Mouse (Mus musculus) lung, embryonic 16.5 days (tissue): ENCODE data around the gene Pigh. TPM values are rescaled to one million over a fixed set of nuclear protein-coding genes. Genes with fewer than 3 reads are reported as not detected.

Experiments used
- ATAC-seq: fragments of 200-750 bp; cut with Nextera tagmentation; 2 replicates; pipeline ENCODE4 v1.8.0; 2017; ENCODE audit warnings: low read depth, mild to moderate bottlenecking, moderate library complexity
- H3K27ac ChIP-seq: fragments of 300-500 bp; sonication (generic); 2 replicates; pipeline ENCODE4 v1.5.1; 2014; ENCODE audit warnings: mild to moderate bottlenecking, control low read depth, low read length
- H3K27me3 ChIP-seq: fragments of 300-500 bp; sonication (generic); 2 replicates; pipeline ENCODE4 v1.6.1; 2014; ENCODE audit warnings: low read depth, low read length, mixed read lengths; ENCODE audit not compliant: control insufficient read depth, insufficient read depth
- H3K36me3 ChIP-seq: fragments of 300-500 bp; sonication (generic); 2 replicates; pipeline ENCODE4 v1.6.1; 2014; ENCODE audit warnings: low read length; ENCODE audit not compliant: control insufficient read depth, insufficient read depth
- H3K4me1 ChIP-seq: fragments of 300-500 bp; sonication (generic); replicated peaks from 2 replicates; pipeline ENCODE4 v1.6.1; 2014; ENCODE audit warnings: low read length, mixed read lengths; ENCODE audit not compliant: control insufficient read depth, insufficient read depth
- H3K4me2 ChIP-seq: fragments of 300-500 bp; sonication (generic); 2 replicates; pipeline ENCODE4 v1.6.1; 2014; ENCODE audit warnings: low read depth, low read length, control low read depth
- H3K4me3 ChIP-seq: fragments of 300-500 bp; sonication (generic); 2 replicates; pipeline ENCODE4 v1.5.1; 2014; ENCODE audit warnings: mild to moderate bottlenecking, low read length, control low read depth
- H3K9ac ChIP-seq: fragments of 300-500 bp; sonication (generic); 2 replicates; pipeline ENCODE4 v1.6.1; 2014; ENCODE audit warnings: low read length, control low read depth
- H3K9me3 ChIP-seq: fragments of 300-500 bp; sonication (generic); 2 replicates; pipeline ENCODE4 v1.6.1; 2016; ENCODE audit warnings: low read length; ENCODE audit not compliant: control insufficient read depth
- WGBS: fragments of 180-500 bp; shearing (Covaris S2); extraction: QIAGEN DNeasy Blood & Tissue Kit; methylation state at CpG from one replicate; pipeline ENCODE4 v1.1.7; 2014; 5-methylcytosine and 5-hydroxymethylcytosine counted together
- polyA plus RNA-seq: library from polyadenylated mRNA; unstranded; fragments of >200 nt; fragmentation: Nextera tagmentation; extraction: Ambion mirVana; gene quantifications from 2 replicates; pipeline ENCODE4 v1.2.1, GENCODE M21; 2015

The Pigh gene
- polyA plus RNA-seq, 1 experiment from 2014 or later, result 26.4 TPM

DNA sequence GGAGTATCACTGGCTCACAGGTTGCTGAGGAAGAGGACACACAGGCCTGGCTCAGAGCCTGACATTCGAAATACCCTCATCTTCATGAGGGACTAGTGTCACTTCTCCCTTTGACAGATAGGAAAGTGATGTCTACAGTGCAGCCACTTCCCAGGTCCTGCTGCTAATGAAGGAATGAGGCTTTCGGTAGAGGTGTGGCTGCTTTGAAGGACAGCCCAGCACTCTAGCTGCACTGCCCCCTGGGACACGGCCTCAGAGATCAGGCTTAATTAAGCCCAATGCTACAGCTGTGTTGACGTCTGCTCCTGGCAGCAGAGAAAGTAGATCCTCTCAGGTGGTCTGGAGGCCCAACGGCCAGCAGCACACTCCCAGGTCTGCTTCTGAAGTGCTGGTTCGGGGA lies 29.9 kb downstream of the Pigh start:
- no peaks in the 10 kb centered on the region for H3K9me3 ChIP-seq
- peaks cover 6% of the 10 kb centered on the region; the same call in 1 of the 2 replicates for H3K4me1 ChIP-seq
- H3K27ac ChIP-seq, result peak overlapping the region; percentile 18; the same call in 1 of the 2 replicates
- 0 out of 2 replicates have a peak, but pooled peaks have one; percentile 5 for ATAC-seq
- H3K27me3 ChIP-seq, result no peaks in the 10 kb centered on the region
- H3K4me2 ChIP-seq, result no peak overlapping the region
- peaks cover 7% of the 10 kb centered on the region; the same call in 1 of the 2 replicates for H3K36me3 ChIP-seq
- WGBS, result 66% methylated on average over 6 of the region's 6 CpGs
- no peak overlapping the region for H3K4me3 ChIP-seq
- H3K9ac ChIP-seq, result no peak overlapping the region

DNA sequence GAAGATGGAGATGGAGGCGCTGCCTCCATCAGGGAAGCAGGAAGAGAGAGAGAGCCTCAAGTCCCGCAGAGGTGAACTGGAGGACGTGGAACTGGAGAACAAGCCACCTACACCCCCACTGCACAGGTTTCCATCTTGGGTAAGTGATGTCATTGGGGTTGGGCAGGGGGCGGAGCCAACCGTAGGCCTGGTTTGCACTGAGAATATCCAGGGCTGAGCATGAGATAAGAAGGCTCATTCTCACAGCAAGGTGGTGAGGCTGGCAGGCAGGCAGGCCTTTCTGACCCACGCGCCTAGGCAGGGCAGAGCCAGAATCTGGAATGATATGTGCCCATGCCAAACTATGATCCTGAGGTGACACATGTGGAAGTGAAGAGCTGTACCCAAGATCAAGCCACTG lies 34.2 kb downstream of the Pigh start:
- Histone ChIP-seq H3K27me3 (no peaks in the 10 kb centered on the region), H3K4me2 (no peak overlapping the region), H3K4me1 (no peaks in the 10 kb centered on the region), H3K9me3 (no peaks in the 10 kb centered on the region), H3K9ac (no peak overlapping the region), H3K36me3 (peaks cover 7% of the 10 kb centered on the region; the same call in 1 of the 2 replicates), H3K27ac (no peak overlapping the region), H3K4me3 (no peak overlapping the region)
- 82% methylated on average over 7 of the region's 7 CpGs for WGBS
- ATAC-seq, result 0 out of 2 replicates have a peak, but pooled peaks have one; percentile 23

DNA sequence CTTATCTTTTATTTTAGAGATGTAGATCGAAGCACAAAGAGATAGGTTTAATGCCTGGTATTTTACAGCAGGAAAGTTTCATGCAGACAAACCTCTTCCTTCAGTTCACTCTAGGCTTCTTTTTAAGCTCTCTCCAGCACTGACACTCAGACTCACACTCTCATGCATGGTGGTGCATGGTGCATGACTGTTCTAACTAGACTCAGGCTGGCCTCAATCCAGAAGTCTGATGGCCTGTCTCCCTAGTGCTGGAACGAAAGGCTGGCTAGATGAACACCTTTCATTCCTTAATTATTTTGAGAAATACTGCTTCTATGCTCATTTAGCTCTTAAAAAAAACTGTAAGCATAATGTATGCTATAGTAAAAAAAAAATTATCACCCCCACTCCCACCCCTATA lies 37.4 kb downstream of the Pigh start:
- no peak for ATAC-seq
- WGBS, result 80% methylated on average over 2 of the region's 2 CpGs
- no peak overlapping the region for H3K9ac ChIP-seq
- H3K4me2 ChIP-seq, result no peak overlapping the region
- H3K4me1 ChIP-seq, result no peaks in the 10 kb centered on the region
- H3K27me3 ChIP-seq, result no peaks in the 10 kb centered on the region
- H3K4me3 ChIP-seq, result no peak overlapping the region
- peaks cover 7% of the 10 kb centered on the region; the same call in 1 of the 2 replicates for H3K36me3 ChIP-seq
- H3K9me3 ChIP-seq, result no peaks in the 10 kb centered on the region
- H3K27ac ChIP-seq, result no peak overlapping the region

DNA sequence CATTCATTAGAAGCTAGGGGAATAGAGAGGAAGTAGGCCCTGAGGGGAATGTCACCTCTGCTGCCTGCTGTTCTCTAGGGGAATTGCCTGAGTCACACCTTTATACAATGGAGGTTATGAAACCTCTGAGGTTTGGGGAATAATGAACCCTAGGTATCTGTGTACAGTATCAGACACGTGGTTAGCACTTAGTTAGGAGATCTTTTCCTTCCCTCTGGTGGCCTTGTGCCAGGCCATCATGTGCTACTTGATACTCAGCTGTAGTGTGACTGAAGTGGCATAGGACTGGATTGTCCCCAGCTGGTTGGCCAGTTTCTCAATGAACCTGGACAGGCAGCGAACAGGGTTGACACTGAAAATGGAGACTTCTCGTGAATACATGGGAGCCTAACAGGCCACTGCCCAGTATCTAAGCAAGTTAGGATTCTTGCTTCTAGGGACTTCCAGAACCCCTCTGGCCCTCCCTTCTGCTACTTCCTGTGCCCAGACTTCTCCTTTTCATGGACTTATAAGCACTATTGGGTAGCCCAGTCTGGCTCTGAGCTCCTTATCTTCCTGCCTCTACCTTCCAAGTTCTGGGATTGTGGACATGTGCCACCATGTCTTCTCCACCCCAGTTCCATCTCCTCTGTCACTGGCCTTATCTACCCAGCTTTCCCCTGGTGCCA lies 38.8 kb downstream of the Pigh start:
- Histone ChIP-seq H3K4me3 (no peak overlapping the region), H3K9me3 (no peaks in the 10 kb centered on the region), H3K27me3 (no peaks in the 10 kb centered on the region), H3K36me3 (peaks cover 7% of the 10 kb centered on the region; the same call in 1 of the 2 replicates), H3K9ac (no peak overlapping the region), H3K4me1 (no peaks in the 10 kb centered on the region), H3K4me2 (no peak overlapping the region), H3K27ac (no peak overlapping the region)
- 62% methylated on average over 3 of the region's 3 CpGs for WGBS
- ATAC-seq, result peak; percentile 82

DNA sequence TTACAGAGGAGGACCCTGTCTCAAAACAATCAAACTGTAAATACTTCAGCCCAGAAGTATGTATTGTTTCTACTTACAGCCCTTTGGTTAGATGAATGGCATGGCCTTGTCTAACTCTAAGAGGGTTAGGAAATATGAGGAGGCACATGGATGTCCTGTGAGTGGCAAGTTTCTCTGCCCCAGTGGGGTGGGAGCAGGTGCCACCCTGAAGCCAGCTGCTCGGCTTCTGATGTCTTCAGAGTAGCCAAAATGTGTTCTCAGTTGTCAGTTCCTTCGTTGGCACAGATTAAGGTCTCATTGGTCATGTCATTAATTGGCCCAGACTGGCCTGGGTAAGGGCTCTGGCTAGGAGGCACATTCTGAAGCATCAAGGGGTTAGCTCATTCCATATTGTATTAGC lies 39.6 kb downstream of the Pigh start:
- Histone ChIP-seq H3K27ac (no peak overlapping the region), H3K4me3 (no peak overlapping the region), H3K36me3 (peaks cover 3% of the 10 kb centered on the region; the same call in 1 of the 2 replicates), H3K27me3 (no peaks in the 10 kb centered on the region), H3K9ac (no peak overlapping the region), H3K9me3 (no peaks in the 10 kb centered on the region), H3K4me2 (no peak overlapping the region), H3K4me1 (no peaks in the 10 kb centered on the region)
- ATAC-seq, result no peak
- 67% methylated on average over 2 of the region's 2 CpGs for WGBS

DNA sequence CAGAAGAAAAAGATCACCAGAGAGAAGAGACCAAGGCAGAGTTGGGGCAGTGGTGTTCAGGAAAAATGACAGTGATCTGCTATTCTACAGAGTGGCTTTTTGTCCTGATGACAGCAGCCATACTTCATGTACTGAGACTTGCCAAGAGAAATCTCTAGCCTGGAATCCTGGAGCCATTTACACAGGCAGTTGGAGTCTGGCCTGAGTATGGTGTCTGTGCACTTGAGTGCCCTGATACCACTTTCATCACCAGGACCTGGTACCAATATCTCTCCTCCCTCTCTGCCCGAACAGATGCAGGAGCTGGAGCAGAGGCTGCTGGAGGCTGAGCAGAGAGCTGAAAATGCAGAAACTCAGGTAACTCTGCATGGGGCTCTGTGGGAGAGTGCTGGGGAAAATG lies 40.6 kb downstream of the Pigh start:
- Histone ChIP-seq H3K9ac (no peak overlapping the region), H3K9me3 (no peaks in the 10 kb centered on the region), H3K27ac (no peak overlapping the region), H3K36me3 (no peaks in the 10 kb centered on the region; the same call in 1 of the 2 replicates), H3K4me1 (no peaks in the 10 kb centered on the region), H3K27me3 (no peaks in the 10 kb centered on the region), H3K4me2 (no peak overlapping the region), H3K4me3 (no peak overlapping the region)
- 100% methylated on average over 1 of the region's 1 CpGs for WGBS
- no peak for ATAC-seq

DNA sequence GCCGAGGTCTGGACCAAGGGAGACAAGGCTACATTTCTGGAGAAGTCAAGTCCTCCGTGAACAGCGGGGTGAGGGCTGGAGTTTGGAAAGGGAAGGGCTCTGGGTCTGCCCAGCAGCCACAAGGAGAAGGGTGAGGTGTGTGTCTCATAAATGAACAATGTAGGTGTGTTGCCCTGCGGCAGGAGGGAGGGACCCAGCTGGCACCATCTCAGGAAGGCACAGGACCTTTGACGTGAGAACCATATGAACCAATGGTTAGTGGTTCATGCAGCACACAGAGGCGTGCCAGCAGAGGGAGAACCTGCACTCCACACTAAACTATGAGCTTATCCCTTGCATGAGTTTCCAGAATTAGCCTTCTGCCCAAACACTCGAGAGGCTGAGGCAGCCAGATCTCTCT lies 42.2 kb downstream of the Pigh start:
- no peak for ATAC-seq
- Histone ChIP-seq H3K4me2 (no peak overlapping the region), H3K27me3 (no peaks in the 10 kb centered on the region), H3K9me3 (no peaks in the 10 kb centered on the region), H3K4me1 (no peaks in the 10 kb centered on the region), H3K27ac (no peak overlapping the region), H3K36me3 (peaks cover 2% of the 10 kb centered on the region), H3K4me3 (no peak overlapping the region), H3K9ac (no peak overlapping the region)
- WGBS, result 87% methylated on average over 7 of the region's 7 CpGs

DNA sequence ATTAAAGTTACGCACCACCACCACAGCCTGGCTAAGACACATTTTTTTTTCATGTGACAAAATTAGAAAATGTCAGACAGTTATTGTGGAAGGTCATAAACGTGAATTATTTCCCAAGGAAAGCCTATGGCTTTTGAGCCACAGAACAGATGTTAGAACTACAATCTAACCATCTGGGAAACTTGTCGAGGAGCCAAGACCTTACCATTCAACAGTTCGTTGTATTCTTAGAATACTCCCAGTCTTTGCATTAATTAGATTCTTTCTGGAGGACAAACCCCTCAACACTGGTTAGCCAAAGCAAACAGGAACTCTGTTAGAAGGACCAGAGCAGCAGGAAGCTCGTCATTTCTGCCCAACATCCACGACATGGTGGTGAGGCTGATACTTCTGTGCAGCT lies 43.3 kb downstream of the Pigh start:
- Histone ChIP-seq H3K4me3 (no peak overlapping the region), H3K36me3 (peaks cover 2% of the 10 kb centered on the region), H3K27ac (no peak overlapping the region), H3K4me2 (no peak overlapping the region), H3K4me1 (no peaks in the 10 kb centered on the region), H3K9ac (no peak overlapping the region), H3K27me3 (no peaks in the 10 kb centered on the region), H3K9me3 (no peaks in the 10 kb centered on the region)
- no peak for ATAC-seq
- 66% methylated on average over 6 of the region's 6 CpGs for WGBS

DNA sequence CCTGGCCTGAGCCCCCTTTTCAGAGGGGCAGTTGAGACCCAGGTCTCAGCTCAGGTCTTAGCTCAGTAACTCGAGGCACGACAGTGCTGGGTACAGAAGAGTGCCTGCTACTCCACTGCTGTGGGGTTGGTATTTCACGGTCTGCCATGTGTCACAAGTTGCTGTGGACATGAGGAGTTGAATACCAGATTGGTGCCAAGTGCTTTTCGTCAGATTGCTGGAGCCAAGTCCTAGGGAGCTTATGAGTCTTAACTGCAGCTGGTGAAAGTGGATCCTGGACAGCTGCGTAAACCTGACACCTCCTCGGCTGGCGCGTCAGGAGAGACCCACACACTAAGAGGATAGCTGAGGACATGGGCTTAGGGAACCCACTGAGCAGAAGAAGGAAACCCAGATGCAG lies 44.8 kb downstream of the Pigh start:
- Histone ChIP-seq H3K4me2 (no peak overlapping the region), H3K36me3 (peaks cover 2% of the 10 kb centered on the region), H3K9ac (no peak overlapping the region), H3K9me3 (no peaks in the 10 kb centered on the region), H3K4me1 (no peaks in the 10 kb centered on the region), H3K4me3 (no peak overlapping the region), H3K27me3 (no peaks in the 10 kb centered on the region), H3K27ac (no peak overlapping the region)
- WGBS, result 64% methylated on average over 8 of the region's 8 CpGs
- peak; percentile 62; the same call in 1 of the 2 replicates for ATAC-seq
